Mouse (Mus musculus) kidney, adult 18-20 months (tissue): Measurements from ENCODE around the gene Gm10203.
"Not testable (repeated sequence)": the region's sequence is repeated elsewhere in the genome, so short reads cannot be mapped to it uniquely, and the experiment has no call there.

Source experiments
- DNase-seq: peaks from one replicate; pipeline ENCODE4 v3.0.0; 2021

Gm10203 gene

DNA sequence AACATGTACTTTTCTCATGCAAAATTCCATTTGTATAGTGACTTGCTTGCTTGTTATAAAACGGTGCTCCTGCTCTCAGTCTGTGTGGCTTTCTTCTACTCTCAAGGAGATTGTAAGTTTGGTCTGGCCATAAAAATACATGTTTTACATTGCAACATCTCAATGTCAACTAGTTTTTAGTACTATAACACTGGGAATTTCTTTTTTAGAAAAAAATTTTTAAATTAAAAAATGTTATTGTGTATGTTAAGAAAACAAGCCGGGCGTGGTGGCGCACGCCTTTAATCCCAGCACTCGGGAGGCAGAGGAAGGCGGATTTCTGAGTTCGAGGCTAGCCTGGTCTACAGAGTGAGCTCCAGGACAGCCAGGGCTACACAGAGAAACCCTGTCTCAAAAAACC is at the start of gene Gm10203:
Gm10203 (plus strand) TSS at position 301 of the 400 bp plus-strand sequence.
- not testable (repeated sequence) for DNase-seq

DNA sequence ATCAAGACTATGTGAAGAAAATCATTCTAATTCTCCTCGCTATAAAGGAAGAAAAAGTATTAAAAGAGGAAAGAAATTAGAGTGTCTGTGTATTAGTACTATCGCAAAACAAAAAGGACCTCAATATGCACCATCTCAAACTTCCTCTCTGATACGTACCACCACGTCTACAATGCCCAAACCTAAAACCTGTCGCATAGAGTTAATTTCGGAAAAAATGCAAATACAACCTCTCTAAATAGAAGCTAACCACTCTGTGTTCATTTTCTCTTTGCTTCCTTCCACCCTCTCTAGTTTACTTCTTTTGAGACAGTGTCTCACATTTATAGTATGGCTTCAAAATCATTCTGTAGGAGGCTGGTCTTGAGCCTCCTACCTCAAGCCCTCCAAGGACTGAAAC is 37.6 kb upstream of the Gm10203 start:
- no peak for DNase-seq

DNA sequence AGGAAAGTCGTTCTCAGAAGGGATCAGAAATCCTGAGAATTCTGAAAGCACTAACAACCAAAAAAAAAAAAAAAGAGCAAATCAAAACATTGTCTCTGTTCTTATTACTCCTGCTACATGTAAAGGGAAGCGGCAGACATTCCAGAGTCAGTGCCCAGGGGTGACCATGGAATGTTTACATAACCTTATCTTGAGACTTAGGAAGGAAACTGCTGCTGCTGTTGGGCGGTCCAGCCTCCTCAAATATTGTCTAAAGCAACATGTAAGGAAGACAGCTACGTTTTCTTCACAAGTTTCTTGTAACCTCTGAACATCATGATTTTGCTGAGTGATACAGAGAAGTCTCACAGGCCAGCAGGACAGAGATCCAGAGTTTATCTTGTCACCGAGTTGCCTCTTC is 36.5 kb upstream of the Gm10203 start:
- no peak for DNase-seq

DNA sequence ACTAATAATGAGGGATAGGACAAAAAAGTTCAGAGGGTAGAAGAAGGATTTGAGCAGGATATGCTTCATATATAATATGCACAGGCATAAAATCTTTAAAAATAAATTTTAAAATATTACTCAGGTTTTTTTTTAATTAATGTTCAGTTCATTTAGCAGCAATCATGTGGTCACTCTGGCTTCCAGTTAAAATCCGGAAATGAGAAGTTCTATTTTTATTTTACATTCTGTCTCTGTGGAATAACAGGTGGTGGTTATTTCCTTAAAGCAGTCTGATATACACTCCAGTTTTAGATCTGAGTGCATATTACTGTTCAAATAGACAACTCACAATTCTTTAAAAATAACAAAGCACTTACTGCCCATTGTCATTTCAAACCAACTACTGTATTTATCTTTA is 35.4 kb upstream of the Gm10203 start:
- no peak for DNase-seq

DNA sequence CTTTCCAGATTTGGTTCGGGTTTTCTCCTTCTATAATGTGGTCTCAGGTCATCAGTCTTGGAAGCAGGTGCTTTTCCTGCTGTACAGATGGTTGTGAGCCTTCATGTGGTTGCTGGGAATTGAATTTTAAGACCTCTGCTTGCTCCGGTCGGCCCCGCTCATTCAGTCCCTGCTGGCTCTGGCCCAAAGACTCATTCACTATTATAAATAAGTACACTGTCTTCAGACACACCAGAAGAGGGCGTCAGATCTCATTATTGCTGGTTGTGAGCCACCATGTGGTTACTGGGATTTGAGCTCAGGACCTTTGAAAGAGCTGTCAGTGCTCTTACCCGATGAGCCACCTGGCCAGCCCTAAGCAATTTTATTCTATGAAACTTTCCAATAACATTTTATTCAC is 34.6 kb upstream of the Gm10203 start:
- no peak for DNase-seq

DNA sequence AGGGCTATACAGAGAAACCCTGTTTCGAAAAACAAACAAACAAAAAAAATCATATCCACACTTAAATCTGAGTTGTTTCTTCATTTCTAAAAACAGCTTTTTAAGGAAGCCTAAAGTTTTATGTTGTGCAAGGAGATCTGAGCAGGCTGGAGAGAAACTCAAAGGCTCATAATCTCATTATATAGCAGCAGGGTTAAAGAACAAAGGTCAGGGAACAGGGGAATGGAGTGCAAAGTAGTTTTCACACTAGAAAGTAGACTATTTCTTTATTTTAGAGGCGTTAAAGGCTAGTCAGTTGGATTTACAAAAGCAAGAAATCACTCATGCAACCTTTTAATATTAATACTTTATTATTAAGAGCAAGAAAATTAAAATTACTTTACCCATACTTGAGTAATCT is 33.7 kb upstream of the Gm10203 start:
- no peak for DNase-seq

DNA sequence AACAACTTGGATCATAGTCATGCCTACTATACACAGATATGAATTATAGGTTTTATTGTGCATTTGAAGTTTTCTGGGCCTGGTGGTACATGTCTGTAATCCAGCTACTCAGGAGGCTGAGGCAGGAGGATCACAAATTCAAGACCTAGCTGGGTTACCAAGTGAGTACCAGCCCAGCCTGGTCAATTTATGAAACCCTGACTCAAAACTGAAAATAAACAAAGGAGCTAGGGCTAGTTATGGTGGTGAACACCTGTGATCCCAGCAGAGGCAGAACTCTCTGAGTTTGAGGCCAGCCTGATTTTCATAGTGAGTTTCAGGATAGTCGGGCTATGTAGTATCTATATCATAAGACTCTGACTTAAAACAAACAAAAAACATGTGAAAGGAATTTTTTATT is 32.7 kb upstream of the Gm10203 start:
- no peak for DNase-seq

DNA sequence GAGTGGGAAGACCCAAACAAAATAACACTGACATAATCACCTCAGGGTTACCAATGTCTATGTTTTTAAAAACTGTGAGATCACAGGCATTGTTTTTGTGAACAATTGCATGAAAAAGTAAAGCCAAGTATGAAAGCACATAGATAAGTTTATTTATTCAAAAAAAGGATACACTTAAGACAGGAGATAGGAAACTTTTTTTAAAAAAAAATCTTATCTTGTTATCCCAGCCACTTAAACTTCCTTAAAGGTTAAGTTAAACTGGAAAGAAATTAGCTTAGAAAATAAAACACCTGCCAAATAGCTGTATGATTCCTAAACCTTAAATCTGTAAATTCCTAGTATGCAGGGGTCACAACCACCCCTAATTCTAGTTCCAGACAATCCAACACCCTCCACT is 31.0 kb upstream of the Gm10203 start:
- no peak for DNase-seq

DNA sequence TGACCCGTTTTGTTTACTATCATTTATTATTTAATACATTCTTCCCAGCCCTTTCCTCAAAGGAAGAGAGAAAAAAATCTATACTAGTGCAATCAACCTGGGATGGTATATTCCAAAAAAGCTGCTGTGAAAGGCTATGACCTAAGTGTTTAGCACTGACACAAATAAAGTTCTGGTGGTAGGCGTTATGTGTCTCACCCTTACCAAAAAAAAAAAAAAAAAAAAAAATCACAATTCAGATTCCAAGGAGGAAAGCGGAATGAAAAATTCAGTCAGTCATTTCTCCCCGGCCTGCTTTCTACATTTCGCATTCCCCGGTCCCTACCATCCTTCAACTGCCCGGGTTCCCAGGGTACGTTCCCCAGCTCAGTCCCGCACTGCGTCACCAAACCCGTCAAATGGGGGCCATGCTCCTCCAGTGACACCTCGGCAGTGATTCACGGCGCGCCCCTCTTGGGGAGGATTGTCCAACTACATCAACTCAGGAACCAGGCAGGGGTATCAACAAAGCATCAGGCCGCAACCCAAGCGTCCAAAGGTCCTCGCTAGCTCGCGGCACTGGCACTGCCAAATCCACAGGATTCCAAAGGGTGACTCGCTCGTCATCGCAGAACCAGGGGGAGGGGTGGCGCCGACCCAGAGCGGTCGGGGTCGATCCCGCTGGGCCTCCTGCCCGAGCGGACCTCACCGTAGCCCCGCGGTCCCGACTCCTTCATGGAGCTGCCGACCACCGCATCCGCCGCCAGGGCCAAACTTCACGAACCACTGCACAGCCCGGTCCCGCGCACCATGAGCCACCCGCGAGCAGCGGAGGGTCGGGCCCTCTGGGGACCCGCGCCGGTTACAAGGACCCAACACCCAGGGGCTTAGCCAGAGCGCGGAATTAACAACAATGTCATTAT is 29.5 kb upstream of the Gm10203 start:
- DNase-seq: peak; percentile 86

DNA sequence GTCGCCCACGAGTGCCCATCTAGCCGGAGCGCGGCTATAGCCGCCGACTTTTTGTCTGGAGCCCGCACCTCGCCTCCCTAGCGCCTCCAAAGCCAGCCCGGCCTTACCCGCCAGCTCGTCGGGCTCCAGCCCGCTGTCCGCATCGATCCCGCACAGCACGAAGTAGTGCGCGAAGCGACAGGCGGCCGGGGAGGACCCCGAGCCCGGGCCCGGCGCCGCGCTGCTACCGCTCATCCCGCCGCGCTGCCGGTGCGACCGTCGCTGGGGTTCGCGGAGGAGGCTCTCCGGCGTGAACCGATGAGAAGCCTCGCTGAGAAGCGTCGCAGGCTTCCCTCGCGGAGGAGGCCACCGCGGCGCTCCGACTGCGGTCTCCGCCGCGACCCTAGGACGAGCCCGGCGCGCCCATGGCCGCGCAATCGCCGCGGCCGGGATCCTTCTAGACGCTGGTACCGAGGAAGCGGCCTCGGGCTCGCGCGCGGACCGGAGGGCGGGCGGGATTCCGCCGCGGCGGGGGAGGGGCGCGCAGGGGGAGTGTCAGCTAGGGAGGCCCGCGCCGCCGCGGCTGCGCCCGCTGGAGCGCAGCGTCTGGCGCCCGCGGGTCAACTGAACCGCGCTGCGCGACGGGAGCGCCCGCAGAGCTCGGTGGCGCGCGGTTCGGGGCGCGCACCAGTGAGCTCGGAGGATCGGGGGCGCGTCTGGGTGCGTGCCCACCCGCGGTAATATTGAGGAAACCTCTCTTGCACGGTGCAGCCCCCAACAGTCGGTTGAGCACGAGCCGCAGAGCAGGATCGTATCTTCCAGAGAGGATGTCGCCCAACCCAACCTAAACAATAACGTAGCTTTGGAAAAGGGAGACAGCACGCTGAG is 28.7 kb upstream of the Gm10203 start, which contains the start of gene Dennd5b:
Dennd5b (minus strand) TSS at position 605 of the 867 bp plus-strand sequence.
- DNase-seq: peak; percentile 87

DNA sequence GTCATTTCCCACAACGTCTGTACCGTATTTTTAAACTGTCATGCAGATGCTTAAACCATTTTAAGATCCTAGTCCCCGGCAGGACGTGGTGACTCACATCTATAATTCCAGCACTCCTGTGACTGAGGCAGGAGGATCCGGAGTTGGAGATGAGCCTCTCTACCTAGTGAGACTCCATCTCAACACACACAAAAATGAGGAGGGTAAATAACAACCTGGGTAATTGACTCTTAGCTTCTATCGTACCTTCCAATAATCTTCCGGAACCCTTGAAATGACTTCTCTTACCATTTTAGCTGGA is 28.1 kb upstream of the Gm10203 start:
- no peak for DNase-seq

DNA sequence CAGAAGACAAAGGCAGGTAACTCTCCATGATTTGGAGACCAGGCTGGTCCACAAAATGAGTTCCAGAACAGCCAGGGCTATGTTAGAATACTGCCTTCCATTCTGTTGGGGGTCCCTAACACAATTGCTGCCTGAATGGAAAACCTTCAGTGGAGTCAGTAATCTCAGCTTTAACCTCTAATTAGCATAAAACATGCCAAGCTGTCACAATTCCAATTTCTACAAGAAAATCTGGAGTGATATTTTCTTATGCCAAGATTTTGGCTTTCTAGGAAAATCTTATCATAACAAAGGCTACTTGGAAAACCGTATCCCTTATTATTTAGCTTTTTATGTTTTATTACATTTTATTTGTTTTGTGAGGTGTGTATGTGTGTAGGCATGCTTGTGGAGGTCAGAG is 26.5 kb upstream of the Gm10203 start:
- DNase-seq: no peak

DNA sequence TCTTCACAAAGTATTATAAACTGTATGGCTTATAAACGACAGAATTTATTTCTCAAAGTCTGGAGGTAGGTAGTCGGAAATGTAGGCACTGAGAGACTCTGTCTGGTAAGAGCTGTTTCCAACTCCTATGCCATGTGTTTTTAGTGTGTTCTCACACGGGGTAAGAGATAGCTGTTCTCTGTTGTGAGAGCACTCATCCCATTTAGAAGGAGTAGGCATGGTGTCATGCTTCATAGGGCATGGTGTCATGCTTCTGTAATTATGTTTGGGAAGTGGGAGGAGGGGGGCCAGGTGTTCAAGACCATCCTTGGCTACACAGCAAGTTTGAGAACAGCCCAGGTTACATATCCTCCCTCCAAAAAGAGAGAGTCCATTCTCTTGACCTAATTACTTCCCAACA is 22.4 kb upstream of the Gm10203 start:
- no peak for DNase-seq

DNA sequence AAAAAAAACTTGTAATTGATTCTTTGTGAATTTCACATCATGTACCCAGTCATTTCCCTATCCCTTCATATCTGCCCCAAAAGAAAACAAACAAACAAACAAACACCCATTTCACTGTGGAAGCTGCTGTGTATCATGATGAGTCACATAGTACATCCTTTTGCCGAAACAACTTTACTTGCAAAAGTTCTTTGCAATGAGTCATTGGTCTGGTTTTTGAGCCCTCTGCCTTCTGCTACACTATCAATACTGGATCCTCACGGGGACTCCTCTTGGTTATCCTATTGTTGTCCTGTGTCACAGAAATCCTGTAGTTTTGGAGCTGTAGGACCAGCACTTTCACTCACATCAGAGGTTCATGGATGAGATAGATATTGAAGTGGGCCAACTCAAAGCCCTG is 21.1 kb upstream of the Gm10203 start:
- no peak for DNase-seq

DNA sequence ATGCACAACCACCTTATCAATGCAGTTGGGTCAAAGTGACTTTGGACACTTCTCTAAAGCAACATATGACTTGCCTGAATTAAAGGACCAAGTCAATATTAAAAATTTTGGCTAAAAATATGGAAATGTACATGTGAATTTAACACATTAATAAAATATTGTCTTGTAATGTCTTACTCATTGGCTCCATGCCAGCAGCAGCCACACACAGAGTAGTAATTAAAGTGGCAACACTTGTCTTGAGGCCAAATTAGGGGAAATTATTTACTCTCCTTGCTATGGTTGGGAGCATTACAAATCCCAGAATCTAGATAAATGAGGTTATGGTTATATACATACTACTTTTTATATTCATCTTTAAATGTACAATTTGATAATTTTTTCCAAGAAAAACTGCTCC is 13.0 kb upstream of the Gm10203 start:
- no peak for DNase-seq

DNA sequence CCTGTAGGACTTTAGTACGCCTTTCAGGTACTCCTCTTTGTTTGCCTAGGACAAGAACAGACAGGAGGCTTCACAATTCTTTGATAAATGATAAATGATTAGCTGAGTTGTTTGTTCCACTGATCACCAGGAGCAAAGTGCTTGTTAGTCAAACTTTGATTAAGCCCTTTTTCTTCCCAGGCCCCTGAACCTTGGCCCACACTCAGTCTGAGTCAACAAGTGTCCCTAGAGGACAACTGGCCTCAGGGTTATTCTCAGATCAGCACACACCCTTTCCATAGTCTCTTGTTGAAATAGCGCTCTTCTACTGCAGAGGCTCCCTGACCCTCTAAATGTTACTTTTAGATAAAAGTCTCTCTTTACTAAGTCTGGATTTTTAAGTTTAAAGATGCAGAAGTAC is 11.0 kb upstream of the Gm10203 start:
- DNase-seq: peak; percentile 40

DNA sequence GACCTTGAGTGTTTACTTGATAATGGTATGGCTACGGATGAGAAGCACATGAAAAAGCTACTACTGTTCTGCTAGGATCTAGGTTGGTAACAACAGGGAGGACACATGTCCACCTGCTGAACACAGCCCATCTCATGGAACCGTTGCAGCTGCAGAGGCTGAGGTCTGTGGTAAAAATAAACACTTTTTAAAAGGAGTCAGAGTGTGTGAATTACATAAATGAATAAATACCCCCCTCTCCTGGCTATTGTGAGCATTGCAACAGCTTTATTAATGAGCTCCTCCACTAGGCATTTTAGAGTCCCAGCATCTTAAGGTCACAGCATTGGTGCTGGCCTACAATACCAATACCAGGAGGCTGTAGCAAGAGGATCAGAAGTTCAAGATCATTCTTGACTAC is 10.1 kb upstream of the Gm10203 start:
- DNase-seq: peak; percentile 36

DNA sequence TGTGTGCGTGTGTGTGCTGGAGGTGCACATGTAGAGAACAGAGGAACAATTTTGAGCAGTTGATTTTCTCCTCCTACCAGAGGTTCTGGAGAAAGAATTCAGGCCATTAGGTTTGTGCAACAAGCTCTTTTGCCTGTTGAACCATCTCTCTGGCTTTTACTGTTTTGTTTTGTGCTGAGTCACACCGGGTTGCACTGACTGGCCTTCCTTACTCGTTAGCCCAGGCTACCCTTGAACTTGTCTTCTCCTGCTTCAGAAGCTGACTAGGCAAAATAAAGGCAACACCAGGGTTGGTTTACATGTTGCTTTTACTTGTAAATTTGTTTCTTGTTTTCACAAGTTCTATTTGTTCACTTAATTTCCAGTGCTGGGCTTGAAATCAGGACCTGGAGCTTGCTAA is 6.9 kb upstream of the Gm10203 start:
- DNase-seq: no peak

DNA sequence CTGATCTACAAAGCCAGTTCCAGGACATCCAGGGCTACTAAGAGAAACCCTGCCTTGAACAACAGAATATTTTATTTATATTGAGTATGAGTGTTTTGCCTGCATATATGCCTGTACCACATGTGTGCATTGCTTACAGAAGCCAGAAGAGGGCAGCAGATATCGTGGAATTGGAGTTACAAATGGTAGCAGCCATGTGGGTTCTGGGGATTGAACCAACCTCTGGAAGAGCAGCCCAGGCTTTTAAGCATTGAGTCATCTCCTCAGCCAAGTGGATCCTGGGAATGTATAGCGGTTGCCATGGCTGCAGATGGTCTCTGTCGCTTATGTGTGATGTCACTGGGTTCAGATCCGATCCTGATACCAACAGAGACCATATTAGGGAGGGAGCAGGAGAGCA is 3.3 kb upstream of the Gm10203 start:
- DNase-seq: peak; percentile 68

DNA sequence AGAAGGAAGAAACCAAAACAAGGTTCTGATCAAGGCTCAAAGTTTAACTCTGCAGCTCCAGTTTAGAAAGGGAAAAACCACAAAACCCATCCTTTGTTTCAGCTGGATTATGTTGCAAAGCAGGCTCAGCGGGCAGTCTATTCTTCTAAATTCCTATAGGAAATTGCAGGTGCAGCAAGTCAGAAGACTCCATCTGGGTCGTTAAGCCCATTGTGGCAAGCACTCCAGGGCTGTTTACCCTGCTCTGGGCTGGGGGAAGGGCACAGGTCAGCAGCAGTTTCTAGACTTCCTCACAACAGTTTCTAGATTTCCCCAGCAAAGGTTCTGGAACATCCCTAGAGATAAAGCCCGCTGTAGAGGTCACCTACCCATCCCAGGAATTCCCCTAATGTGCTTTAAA is 1.1 kb downstream of the Gm10203 start:
- DNase-seq: no peak

DNA sequence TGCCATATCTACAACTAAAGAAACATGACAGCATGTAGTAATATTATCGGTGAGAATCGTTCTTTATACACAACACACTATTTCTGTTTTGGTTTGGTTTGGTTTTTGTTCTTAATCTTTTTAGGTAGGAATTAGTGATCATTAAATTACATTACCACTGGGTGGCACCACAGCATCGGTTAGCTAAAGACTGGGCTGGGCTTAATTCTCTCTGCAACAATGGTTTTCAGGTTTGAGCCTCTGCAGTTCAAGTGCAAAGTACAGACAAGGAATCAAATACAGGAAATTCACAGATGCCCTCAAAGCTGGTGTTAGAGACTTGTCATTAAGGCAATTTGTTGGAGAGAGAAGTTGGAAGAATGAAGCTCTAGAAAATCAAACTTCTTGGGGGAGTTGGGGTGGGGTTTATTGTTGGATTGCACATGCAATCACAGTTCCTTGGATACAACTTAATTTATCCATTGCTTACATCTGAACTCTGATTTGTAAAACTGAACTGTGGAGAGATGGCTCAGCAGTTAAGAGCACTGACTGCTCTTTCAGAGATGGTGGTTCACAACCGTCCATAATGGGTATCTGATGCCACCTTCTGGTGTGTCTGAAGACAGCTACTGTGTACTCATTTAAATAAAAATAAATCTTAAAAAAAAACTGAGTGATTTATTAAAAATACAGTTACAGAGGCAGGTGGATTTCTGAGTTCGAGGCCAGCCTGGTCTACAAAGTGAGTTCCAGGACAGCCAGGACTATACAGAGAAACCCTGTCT is 2.5 kb downstream of the Gm10203 start:
- DNase-seq: no peak

DNA sequence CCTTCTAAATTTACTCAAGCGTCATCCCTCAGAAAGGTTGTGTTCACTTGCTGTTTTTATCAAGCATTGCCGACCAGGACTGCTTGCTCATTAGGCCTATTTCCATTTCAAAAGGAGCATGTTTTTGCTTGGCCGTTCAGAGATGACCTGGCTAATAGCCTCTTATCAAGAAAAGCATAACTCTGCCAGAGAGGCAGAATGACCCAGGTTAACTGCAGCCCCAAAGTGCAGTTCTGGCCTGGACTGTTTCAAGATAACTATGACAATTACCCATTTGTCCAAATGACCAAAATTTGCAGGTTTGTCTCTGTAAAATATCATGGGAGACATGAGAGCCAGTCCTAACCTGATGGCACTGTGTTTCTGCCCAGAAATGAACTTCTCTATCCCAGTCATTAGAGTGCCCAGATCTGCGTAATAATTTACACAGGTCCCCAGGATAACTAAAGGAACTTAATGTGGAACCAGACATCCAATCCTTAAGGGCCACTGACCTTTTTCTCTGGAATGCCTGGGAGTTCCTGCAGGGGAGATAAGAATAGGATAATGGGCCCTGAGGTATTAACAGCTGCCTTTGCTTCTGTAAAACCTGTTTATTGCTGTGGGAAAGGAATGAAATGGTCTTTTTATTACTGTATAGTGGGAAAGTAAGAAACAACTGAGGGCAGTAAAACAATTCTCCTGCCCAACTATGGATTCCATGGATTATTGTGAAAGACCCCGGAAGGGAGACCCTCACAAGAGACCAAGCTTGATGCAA is 4.6 kb downstream of the Gm10203 start:
- DNase-seq: no peak

DNA sequence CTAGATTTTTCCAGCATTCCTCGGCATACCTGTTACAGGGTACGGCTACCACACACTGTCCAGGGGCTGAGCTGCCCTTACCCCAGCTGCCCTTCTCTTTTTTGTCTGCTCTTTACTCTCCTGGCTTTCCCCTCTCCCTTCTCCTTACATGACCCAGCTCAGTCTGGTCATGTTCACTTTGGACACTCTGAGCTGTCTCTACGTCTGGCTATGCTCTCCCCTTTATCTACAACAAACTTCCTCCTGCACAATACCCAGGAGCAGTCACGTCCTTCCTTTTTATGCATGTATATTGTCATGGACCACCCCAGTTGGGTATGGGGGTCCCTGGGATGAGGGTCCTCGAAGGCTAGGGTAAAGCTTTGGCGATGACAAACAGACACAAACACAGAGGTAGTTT is 5.7 kb downstream of the Gm10203 start:
- no peak for DNase-seq
